Mouse (Mus musculus) liver, adult 2 months (tissue): ENCODE data around the gene Trpv4.

Experiments used
- CTCF ChIP-seq: fragments of 200-500 bp; IDR thresholded peaks from 2 replicates; pipeline ENCODE4 v1.5.1; 2011; ENCODE audit warnings: low read depth, low read length, control low read depth
- POLR2A ChIP-seq: fragments of 200-500 bp; IDR thresholded peaks from 2 replicates; pipeline ENCODE4 v1.6.1; 2011; ENCODE audit warnings: low read length, control low read depth; ENCODE audit not compliant: insufficient read depth; ENCODE audit errors: extremely low read depth

- TF ChIP-seq CTCF (no peak), POLR2A (no peak)
These were observed 70.3 kb downstream of the Trpv4 start for GRCm38 (mm10) chr5:114587908-114588307.
